Mouse (Mus musculus) MEL (cell line): ENCODE results near the gene C1qb. TPM values are rescaled to one million over a fixed set of nuclear protein-coding genes. Genes with fewer than 3 reads are reported as not detected.

ENCODE experiments used
- DNase-seq: peaks from one replicate; pipeline ENCODE4 v3.0.0; 2011; ENCODE audit warnings: low read depth, low spot score
- H3K27ac ChIP-seq: 2 replicates; pipeline ENCODE4 v1.5.1; 2012; ENCODE audit warnings: low read depth, mild to moderate bottlenecking, control low read depth, low read length, moderate library complexity; ENCODE audit not compliant: control insufficient read depth
- H3K27me3 ChIP-seq, 2 experiments: fragments of 150-350 bp in 1 of 2; sonication (generic) in 1 of 2; 2 replicates each; pipeline ENCODE4 v1.6.1; 2012; ENCODE audit warnings: low read length in 2 of 2, mild to moderate bottlenecking in 2 of 2, improper control_type of control experiment in 1 of 2, moderate library complexity in 1 of 2; ENCODE audit not compliant: insufficient read depth in 2 of 2, control insufficient read depth in 1 of 2
- H3K36me3 ChIP-seq, 2 experiments: 2 replicates each; pipeline ENCODE4 v1.6.1; 2012 to 2014; ENCODE audit warnings: low read length in 2 of 2, improper control_type of control experiment in 1 of 2, inconsistent platforms in 1 of 2, mild to moderate bottlenecking in 1 of 2; ENCODE audit not compliant: insufficient read depth in 2 of 2, control insufficient read depth in 1 of 2
- H3K4me1 ChIP-seq, 2 experiments: fragments of 150-350 bp in 1 of 2; sonication (generic) in 1 of 2; 2 replicates each; pipeline ENCODE4 v1.6.1; 2012; ENCODE audit warnings: low read length in 2 of 2, improper control_type of control experiment in 1 of 2, mild to moderate bottlenecking in 1 of 2; ENCODE audit not compliant: insufficient read depth in 2 of 2, control insufficient read depth in 1 of 2
- H3K4me3 ChIP-seq, 2 experiments: fragments of 150-350 bp in 1 of 2; sonication (generic) in 1 of 2; 2 replicates each; pipeline ENCODE4 v1.5.1; 2012; ENCODE audit warnings: low read depth in 2 of 2, low read length in 2 of 2, mild to moderate bottlenecking in 2 of 2, moderate library complexity in 2 of 2, control low read depth in 1 of 2, improper control_type of control experiment in 1 of 2; ENCODE audit not compliant: control insufficient read depth in 1 of 2, insufficient read depth in 1 of 2
- H3K79me2 ChIP-seq: 2 replicates; pipeline ENCODE4 v1.6.1; 2012; ENCODE audit warnings: mild to moderate bottlenecking, low read length, moderate library complexity; ENCODE audit not compliant: control insufficient read depth, poor library complexity, insufficient read depth
- H3K9ac ChIP-seq: 2 replicates; pipeline ENCODE4 v1.6.1; 2012; ENCODE audit warnings: low read depth, mild to moderate bottlenecking, control low read depth, low read length, moderate library complexity; ENCODE audit not compliant: control insufficient read depth, poor library complexity, severe bottlenecking
- H3K9me3 ChIP-seq: fragments of 150-350 bp; sonication (generic); replicated peaks from 2 replicates; pipeline ENCODE4 v1.6.1; 2012; ENCODE audit warnings: mild to moderate bottlenecking, low read length, improper control_type of control experiment, moderate library complexity; ENCODE audit not compliant: insufficient read depth
- BHLHE40 ChIP-seq: IDR thresholded peaks from 2 replicates; pipeline ENCODE4 v1.6.1; 2012; ENCODE audit warnings: low read depth, mild to moderate bottlenecking, inconsistent platforms, low read length, improper control_type of control experiment, borderline replicate concordance
- E2F4 ChIP-seq: IDR thresholded peaks from 2 replicates; pipeline ENCODE4 v1.6.1; 2011; ENCODE audit warnings: low read depth, low read length, improper control_type of control experiment, borderline replicate concordance
- ELF1 ChIP-seq: IDR thresholded peaks from 2 replicates; pipeline ENCODE4 v1.6.1; 2014; ENCODE audit warnings: low read depth, mild to moderate bottlenecking, inconsistent platforms, low read length, improper control_type of control experiment, moderate library complexity
- HCFC1 ChIP-seq: IDR thresholded peaks from 2 replicates; pipeline ENCODE4 v1.6.1; 2012; ENCODE audit warnings: low read depth, mild to moderate bottlenecking, inconsistent platforms, low read length, improper control_type of control experiment, moderate library complexity
- KAT2A ChIP-seq: conservative IDR thresholded peaks from 2 replicates; pipeline ENCODE4 v1.6.1; 2012; ENCODE audit warnings: low read depth, low read length, improper control_type of control experiment, inconsistent platforms
- MAFK ChIP-seq: IDR thresholded peaks from 2 replicates; pipeline ENCODE4 v1.6.1; 2011; ENCODE audit warnings: low read depth, mild to moderate bottlenecking, low read length, improper control_type of control experiment, borderline replicate concordance
- MAZ ChIP-seq: IDR thresholded peaks from 2 replicates; pipeline ENCODE4 v1.6.1; 2012; ENCODE audit warnings: low read depth, mild to moderate bottlenecking, inconsistent platforms, low read length, improper control_type of control experiment
- NRF1 ChIP-seq: IDR thresholded peaks from 2 replicates; pipeline ENCODE4 v1.6.1; 2014; ENCODE audit warnings: low read depth, mild to moderate bottlenecking, inconsistent platforms, low read length, improper control_type of control experiment, moderate library complexity; ENCODE audit not compliant: poor library complexity, insufficient read depth, severe bottlenecking
- RAD21 ChIP-seq: IDR thresholded peaks from 2 replicates; pipeline ENCODE4 v1.6.1; 2011; ENCODE audit warnings: mild to moderate bottlenecking, low read depth, low read length, improper control_type of control experiment
- RCOR1 ChIP-seq: IDR thresholded peaks from 2 replicates; pipeline ENCODE4 v1.6.1; 2012; ENCODE audit warnings: low read depth, mild to moderate bottlenecking, inconsistent platforms, low read length, improper control_type of control experiment
- SMC3 ChIP-seq: IDR thresholded peaks from 2 replicates; pipeline ENCODE4 v1.6.1; 2011; ENCODE audit warnings: low read depth, low read length, improper control_type of control experiment
- TAL1 ChIP-seq: IDR thresholded peaks from 2 replicates; pipeline ENCODE4 v1.6.1; 2012; ENCODE audit warnings: mild to moderate bottlenecking, inconsistent platforms, low read length, moderate library complexity, mixed read lengths
- USF2 ChIP-seq, 2 experiments: IDR thresholded peaks; 2 replicates each; pipeline ENCODE4 v1.6.1; 2011 to 2012; ENCODE audit warnings: improper control_type of control experiment in 2 of 2, low read length in 2 of 2, borderline replicate concordance in 1 of 2, inconsistent platforms in 1 of 2, low read depth in 1 of 2, mild to moderate bottlenecking in 1 of 2; ENCODE audit not compliant: insufficient read depth in 1 of 2
- ZC3H11A ChIP-seq: IDR thresholded peaks from 2 replicates; pipeline ENCODE4 v1.6.1; 2012; ENCODE audit warnings: low read depth, mild to moderate bottlenecking, inconsistent platforms, low read length, improper control_type of control experiment
- ZMIZ1 ChIP-seq: IDR thresholded peaks from 2 replicates; pipeline ENCODE4 v1.6.1; 2012; ENCODE audit warnings: low read depth, mild to moderate bottlenecking, inconsistent platforms, low read length, improper control_type of control experiment, moderate library complexity
- polyA plus RNA-seq, 2 experiments: library from polyadenylated mRNA; stranded (reverse) in 1 of 2; unstranded in 1 of 2; fragments of >175 nt in 1 of 2; fragments of >200 nt in 1 of 2; gene quantifications; 2 replicates each; pipeline versions ENCODE4 v1.2.1 to v1.2.4; 2012; ENCODE audit warnings: low replicate concordance in 2 of 2, low read depth in 1 of 2; ENCODE audit not compliant: insufficient read length in 2 of 2, insufficient read depth in 1 of 2, missing spikeins in 1 of 2
- total RNA-seq: library from RNA; depleted of rRNA; stranded (reverse); fragments of 300-350 nt; gene quantifications from 2 replicates; pipeline ENCODE4 v1.2.3, GENCODE M21; 2012

C1qb gene
- total and polyA plus RNA-seq, 3 experiments, result not detected

DNA sequence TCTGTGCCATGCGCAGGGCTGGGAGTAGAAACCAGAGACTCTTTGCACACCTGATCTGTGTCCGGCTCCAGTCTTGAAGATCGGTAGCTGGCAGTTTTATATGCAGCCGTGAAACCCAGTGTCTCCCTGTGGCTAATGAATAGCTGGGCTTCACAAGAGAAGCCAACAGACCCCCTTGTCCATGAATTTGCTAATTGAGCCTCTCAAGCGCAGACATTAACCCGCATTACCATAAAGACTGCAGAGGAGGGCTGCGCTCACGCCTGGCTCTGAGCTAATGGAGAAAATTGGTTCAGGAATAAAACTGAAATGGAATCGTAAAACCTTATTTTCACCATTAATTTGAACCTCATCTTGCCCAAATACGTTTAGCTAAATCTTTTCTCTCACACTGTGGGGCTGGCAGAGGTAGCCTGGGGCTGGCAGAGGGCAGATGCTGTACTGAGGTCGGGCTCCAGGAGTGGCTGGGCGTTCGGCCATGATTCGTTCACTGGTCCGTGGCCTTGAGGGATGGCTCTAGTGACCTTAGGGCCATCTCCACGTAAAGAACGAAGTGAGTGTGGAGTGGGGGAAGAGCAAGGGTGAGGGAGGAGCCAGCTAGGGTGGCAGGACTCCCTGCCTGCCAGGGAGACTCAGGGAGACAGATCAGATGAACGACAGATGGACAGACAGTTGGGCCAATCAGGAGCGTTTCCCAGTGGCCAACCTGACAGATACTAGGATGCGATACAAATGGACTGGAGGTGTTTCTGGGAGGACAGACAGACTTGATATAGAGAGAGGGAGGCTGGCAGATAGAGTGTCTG, 30.6 kb upstream of the C1qb start:
- no peak overlapping the region for H3K27ac ChIP-seq
- DNase-seq, result no peak
- TF ChIP-seq KAT2A (no peak), RCOR1 (no peak), ELF1 (no peak), ZMIZ1 (no peak)
- H3K4me1 ChIP-seq, result no peaks in the 10 kb centered on the region
- H3K36me3 ChIP-seq, result no peaks in the 10 kb centered on the region
- H3K79me2 ChIP-seq, result no peaks in the 10 kb centered on the region
- H3K9me3 ChIP-seq, result no peaks in the 10 kb centered on the region
- H3K4me3 ChIP-seq, result no peak overlapping the region
- no peak overlapping the region for H3K9ac ChIP-seq
- no peaks in the 10 kb centered on the region for H3K27me3 ChIP-seq

DNA sequence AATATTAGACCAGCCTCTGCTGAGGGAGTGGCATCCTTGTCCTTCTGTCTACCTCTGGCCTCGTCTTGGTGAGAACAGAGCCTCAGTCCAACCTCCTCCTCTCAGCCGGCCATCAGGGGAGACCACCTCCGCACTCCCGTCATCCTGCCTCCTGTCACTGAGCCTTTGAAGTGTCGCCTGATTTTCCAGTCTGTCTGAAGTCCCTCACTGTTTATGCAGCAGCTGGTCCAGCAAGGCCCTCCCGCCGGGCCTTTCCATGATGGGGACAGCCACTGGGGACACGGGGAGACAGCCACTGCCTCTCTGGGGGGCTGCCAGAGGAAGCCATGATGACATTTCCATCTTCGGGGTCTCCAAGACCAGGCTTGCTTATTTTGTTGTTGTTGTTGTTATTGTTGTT, 26.9 kb upstream of the C1qb start:
- Histone ChIP-seq H3K4me3 (no peak overlapping the region), H3K36me3 (no peaks in the 10 kb centered on the region), H3K4me1 (no peaks in the 10 kb centered on the region), H3K27me3 (no peaks in the 10 kb centered on the region)
- TF ChIP-seq TAL1, result no peak
- TF ChIP-seq ZC3H11A, result no peak
- TF ChIP-seq MAZ, result no peak
- TF ChIP-seq SMC3, result no peak
- TF ChIP-seq MAFK, result no peak
- no peak for TF ChIP-seq HCFC1
- TF ChIP-seq NRF1, result no peak
- TF ChIP-seq E2F4, result no peak
- TF ChIP-seq, all 39 proteins: peak for 0
- Histone ChIP-seq H3K79me2 (no peaks in the 10 kb centered on the region), H3K9ac (no peak overlapping the region), H3K9me3 (no peaks in the 10 kb centered on the region), H3K27ac (no peak overlapping the region)
- no peak for DNase-seq

DNA sequence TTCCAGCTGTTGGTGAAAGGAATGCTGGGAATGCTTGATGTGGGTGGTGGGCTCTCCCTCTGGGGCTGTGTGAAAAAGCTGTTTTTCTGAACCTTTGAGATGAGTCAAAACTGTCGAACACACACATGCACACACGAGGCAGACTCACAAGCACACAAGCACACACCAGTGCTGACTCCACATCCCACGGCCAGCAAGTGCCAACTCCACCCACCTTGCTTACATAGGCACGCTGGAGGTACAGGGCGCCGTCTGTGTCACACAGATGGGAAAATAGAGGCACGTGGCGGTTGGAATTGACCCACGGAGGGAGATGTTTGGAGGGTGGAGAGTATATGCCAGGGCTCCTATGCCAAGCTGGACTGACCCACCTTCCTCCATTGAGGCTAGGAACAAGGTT, 25.8 kb upstream of the C1qb start:
- H3K27me3 ChIP-seq, result no peaks in the 10 kb centered on the region
- no peaks in the 10 kb centered on the region for H3K4me1 ChIP-seq
- H3K27ac ChIP-seq, result no peak overlapping the region
- no peaks in the 10 kb centered on the region for H3K79me2 ChIP-seq
- no peak for DNase-seq
- H3K36me3 ChIP-seq, result no peaks in the 10 kb centered on the region
- H3K9me3 ChIP-seq, result no peaks in the 10 kb centered on the region
- no peak overlapping the region for H3K9ac ChIP-seq
- no peak overlapping the region for H3K4me3 ChIP-seq
- TF ChIP-seq NRF1 (no peak), SMC3 (no peak), ZMIZ1 (no peak), BHLHE40 (no peak), USF2 (IDR thresholded peaks at IDR 0.05; ENCODE audit: borderline replicate concordance in 1 of 2, insufficient read depth in 1 of 2, low read depth in 1 of 2, low read length in 2 of 2) (no peak), E2F4 (no peak), RAD21 (no peak)
